Mouse (Mus musculus): ENCODE results near the gene Kcnc2. TPM values are rescaled to one million over a fixed set of nuclear protein-coding genes. Genes with fewer than 3 reads are reported as not detected.

The Kcnc2 gene
- polyA plus RNA-seq, 3 experiments from 2014 or later: 0.27 TPM; not detected in 2

GRCm38 (mm10) chr10:112397194-112397593, 126.3 kb downstream of the Kcnc2 start:
- ATAC-seq: no peak

GRCm38 (mm10) chr10:112400591-112401404, 129.9 kb downstream of the Kcnc2 start:
- no peak for ATAC-seq

- ATAC-seq: no peak
These were observed 138.6 kb downstream of the Kcnc2 start for GRCm38 (mm10) chr10:112409525-112409924.

GRCm38 (mm10) chr10:112423327-112423726, 152.4 kb downstream of the Kcnc2 start:
- ATAC-seq: no peak

- no peak for ATAC-seq
These were observed 166.0 kb downstream of the Kcnc2 start for GRCm38 (mm10) chr10:112436950-112437349.

GRCm38 (mm10) chr10:112444640-112445039, 173.7 kb downstream of the Kcnc2 start:
- ATAC-seq: no peak

- no peak for ATAC-seq
These were observed 180.0 kb downstream of the Kcnc2 start for GRCm38 (mm10) chr10:112450910-112451309.

- no peak for ATAC-seq
These were observed 197.9 kb downstream of the Kcnc2 start for GRCm38 (mm10) chr10:112468689-112469384.

- no peak for ATAC-seq
These were observed 203.3 kb downstream of the Kcnc2 start for GRCm38 (mm10) chr10:112474122-112474810.

- ATAC-seq: no peak
These were observed 210.5 kb downstream of the Kcnc2 start for GRCm38 (mm10) chr10:112481461-112481860.

- no peak for ATAC-seq
These were observed 211.1 kb downstream of the Kcnc2 start for GRCm38 (mm10) chr10:112481921-112482607.

- no peak for ATAC-seq
These were observed 213.6 kb downstream of the Kcnc2 start for GRCm38 (mm10) chr10:112484387-112485105.

GRCm38 (mm10) chr10:112485819-112486218, 214.9 kb downstream of the Kcnc2 start:
- ATAC-seq: no peak

GRCm38 (mm10) chr10:112488751-112489150, 217.8 kb downstream of the Kcnc2 start:
- ATAC-seq: no peak

Other genes starting within 250 kb of the Kcnc2 start
- gene Glipr1l1, start 210.9 kb upstream of the Kcnc2 start, polyA plus RNA-seq (2017; shearing (Covaris generic)): not detected
- not detected for gene Glipr1l2, start 187.8 kb upstream of the Kcnc2 start, polyA plus RNA-seq (2017; shearing (Covaris generic))
- gene Glipr1l3, start 110.8 kb upstream of the Kcnc2 start, polyA plus RNA-seq (2017; shearing (Covaris generic)): not detected
- not detected for gene Caps2, start 107.5 kb upstream of the Kcnc2 start, polyA plus RNA-seq (2017; shearing (Covaris generic))